Mouse (Mus musculus): ENCODE results near the gene Utp11.
A peak's percentile ranks its signal among the peaks of the same experiment; 100 is the strongest.

Utp11 gene

GRCm38 (mm10) chr4:124670232-124670631 is 23.2 kb downstream of the Utp11 start:
- DNase-seq = peak; percentile 50

DNA sequence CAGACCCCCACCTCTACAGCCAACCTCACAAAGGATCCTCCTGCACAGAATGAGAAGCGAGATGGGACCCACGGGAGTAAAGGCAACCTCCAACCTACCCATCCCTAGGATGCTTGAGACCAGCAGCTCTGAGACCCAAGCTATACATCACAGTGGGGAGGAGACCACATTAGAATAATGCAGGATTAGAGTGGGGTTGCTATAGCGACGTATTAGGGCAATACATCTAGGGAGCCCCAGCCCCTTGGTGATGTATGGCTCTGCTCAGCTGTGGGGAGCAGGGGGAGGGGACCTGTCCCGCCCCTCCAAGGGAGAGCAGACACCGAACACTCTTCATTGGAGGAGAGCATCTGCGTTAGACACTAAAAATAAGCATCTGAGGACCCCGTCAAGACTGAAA is 25.3 kb downstream of the Utp11 start:
- DNase-seq = peak; percentile 75

DNA sequence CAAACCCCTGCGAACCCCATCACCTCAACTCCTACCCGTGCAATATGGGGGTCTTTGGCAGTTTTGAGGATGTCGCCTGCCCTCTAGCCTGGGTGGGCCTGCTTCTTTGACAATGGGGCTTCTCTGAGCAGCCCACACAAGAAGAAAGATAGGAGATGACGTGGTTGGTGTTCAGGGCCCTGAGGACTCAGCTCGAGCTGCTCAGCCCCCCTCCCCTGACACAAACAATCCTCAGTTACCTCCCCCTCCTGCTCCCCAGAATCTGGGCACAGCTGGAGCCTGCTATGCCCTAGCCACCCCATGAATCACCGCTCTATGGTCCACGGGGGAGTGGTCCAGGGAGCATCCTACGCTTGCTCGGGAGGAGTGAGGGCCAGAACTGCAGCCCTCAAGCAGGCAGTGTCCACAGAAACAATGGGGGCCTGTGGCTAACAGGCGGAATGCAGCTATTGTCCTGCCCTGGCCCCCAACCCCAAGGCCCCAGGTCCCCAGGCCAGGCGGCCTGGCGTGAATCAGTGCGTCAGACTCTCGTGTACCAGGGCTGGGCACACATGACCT is 25.8 kb downstream of the Utp11 start:
- peak; percentile 60 for DNase-seq

DNA sequence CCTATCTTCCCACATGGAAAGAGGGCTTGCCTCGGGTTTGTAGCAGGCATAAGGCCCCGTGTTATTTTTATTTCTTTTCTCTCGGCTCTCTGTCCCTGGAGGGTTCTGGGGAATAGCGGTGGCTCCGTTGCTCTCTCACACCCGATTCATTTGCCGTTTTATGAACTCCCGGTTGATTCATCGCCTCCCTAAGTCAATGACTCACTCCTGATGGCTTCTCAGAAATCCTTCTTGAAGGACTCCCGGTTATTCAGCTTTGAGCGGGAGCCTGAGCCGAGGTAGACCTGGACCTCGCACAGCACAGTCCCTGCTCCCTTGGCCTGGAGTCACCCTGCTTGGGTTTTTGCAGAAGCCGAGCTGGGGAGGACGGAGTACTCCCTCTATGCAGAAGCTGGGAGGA is 28.8 kb downstream of the Utp11 start:
- DNase-seq = no peak

GRCm38 (mm10) chr4:124664185-124664584 is 29.2 kb downstream of the Utp11 start:
- DNase-seq = peak; percentile 2

GRCm38 (mm10) chr4:124663034-124663433 is 30.4 kb downstream of the Utp11 start:
- DNase-seq = peak; percentile 55

DNA sequence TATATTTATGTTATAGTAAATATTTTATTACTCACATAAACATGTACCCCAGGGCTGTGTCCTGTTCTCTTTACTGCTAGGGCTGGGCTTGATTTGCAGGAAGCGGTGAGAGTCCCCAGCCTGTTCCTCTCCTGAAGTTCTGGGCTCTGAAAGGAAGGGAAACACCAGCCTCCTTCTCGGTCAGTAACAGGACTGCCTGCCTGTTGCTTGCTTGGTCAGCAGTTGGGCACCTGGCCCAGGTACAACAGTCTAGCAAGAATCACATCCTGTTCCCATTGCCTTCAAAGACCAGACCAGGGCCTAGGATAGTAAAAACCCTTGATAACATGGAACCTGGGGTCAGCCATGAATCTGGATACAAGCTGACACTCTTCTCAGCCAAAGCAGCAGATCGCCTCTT is 32.8 kb downstream of the Utp11 start:
- peak; percentile 2 for DNase-seq

GRCm38 (mm10) chr4:124659251-124660217 is 33.9 kb downstream of the Utp11 start:
- peak; percentile 39 for DNase-seq

GRCm38 (mm10) chr4:124658412-124658851 is 35.0 kb downstream of the Utp11 start:
- DNase-seq = peak; percentile 74

- DNase-seq = no peak
These were observed 35.6 kb downstream of the Utp11 start for GRCm38 (mm10) chr4:124657781-124658180.

- DNase-seq = peak; percentile 94
These were observed 36.3 kb downstream of the Utp11 start for GRCm38 (mm10) chr4:124656854-124657650.

DNA sequence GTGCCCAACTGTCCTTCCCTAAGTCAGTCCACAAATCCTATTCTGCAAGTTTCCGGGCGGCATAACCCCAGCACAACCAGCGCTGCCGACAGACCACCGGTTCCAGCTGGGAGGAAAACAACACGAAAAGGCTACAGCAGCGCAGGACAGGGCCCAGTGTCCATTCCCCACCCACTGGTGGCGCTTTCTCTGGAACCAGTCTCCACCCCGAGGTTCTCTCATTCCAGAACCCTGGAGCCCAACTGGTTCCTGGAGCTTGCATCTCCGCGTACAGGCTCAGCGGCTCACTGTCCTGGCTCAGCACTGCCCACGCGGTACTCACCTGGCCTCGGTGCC is 36.9 kb downstream of the Utp11 start, which contains the start of gene Pou3f1:
TSS of gene Pou3f1 (plus strand) at position 290 of the 336 bp plus-strand sequence.
- DNase-seq = peak; percentile 63

DNA sequence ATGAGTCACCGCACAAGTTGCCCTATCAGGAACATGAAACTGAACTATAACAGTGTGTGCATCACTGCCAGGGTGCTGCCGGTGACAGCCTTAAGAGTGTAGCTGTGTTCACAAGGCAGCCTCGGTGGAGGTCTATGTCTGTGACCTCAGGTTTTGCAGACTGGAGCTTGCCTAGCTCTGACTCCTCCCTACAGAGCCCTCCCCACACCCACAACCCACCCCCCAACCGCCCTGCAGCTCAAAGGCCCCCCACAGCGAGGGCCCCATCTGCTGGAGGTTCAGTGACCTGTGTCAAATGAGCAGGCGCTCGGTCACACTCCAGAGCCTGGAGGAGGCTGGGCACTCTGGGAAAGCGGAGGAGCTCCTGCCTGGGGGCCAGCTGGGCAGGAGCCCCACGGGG is 40.5 kb downstream of the Utp11 start:
- DNase-seq = peak; percentile 93

DNA sequence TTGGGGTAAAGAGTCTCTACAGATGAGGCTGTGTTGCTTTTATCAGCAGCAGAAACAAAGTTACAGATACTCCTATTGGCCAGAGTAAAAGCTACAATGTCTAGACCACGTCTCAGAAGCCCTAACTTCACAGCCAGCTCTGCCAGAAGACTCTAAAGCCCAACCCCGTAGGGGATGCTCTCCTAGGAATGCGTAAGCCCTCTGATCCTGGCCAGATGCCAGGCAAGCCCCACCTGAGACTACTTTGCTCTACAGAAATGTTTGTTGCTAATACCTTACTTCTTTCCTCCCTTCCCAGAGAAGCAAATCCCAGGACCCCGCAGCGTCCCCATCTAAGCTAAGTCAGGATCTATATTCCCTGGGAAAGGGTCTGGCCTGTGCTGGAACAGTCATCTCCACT is 45.5 kb downstream of the Utp11 start:
- no peak for DNase-seq

GRCm38 (mm10) chr4:124646591-124646990 is 46.8 kb downstream of the Utp11 start:
- DNase-seq = no peak

DNA sequence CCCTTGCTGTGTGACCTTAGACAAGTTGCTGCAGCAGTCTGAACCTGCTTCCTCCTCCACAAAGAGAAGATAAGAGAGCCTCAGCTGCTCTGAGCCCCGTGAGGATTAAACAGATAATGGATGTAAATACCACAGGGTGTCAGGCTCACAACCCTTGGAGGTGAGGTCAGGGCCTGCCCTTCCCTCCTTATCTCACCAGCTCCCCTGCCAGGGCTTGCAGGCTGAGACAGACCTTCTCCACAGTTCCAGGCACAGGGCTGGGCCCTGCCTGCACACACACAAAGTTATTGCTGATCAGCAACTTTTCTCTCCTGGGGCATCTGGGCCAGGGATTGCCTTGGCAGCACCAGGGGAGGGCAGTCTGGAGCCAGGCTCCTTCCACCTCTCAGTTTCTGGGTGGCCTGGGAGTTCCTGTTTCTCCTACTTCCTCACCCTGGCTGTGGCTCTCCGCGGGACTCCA is 48.4 kb downstream of the Utp11 start:
- DNase-seq = no peak

DNA sequence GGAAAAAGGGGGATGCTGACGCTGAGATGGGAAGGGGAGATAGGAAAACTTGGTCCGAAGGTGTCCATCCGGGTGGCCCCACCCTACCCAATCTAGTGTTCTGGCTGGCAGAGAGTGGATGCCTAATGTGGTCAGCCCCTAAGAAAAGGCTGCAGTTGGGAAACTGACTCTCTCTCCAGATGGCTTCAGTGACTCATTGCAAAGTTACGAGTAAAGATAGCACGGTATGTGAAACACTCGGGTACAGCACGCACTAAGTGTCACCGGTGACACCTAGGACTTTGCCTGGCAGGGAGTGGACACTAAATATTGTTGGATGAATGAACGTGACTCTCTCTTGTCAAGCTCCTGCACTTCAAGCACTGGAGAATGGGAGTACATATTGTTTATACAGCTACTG is 49.5 kb downstream of the Utp11 start:
- DNase-seq = no peak

DNA sequence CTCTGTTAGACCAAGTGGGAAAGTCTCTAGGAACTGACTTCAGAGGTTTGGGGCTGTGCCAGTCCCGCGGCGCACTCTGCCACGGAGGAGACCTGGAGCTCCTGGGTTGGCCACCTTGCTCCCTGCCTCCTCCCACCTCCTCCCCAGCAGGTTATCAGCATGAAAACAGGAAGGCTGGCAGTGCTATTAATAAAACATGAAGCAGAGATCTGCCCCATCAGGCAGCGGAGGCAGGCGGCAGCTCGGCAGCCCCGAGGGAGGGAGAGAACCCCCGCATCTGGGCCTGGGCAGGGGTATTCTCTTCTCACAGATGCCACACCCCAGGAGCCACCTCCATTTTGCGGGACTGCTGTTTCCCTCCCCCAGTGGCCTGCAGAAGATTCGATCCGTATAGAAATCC is 53.7 kb downstream of the Utp11 start:
- DNase-seq = no peak

DNA sequence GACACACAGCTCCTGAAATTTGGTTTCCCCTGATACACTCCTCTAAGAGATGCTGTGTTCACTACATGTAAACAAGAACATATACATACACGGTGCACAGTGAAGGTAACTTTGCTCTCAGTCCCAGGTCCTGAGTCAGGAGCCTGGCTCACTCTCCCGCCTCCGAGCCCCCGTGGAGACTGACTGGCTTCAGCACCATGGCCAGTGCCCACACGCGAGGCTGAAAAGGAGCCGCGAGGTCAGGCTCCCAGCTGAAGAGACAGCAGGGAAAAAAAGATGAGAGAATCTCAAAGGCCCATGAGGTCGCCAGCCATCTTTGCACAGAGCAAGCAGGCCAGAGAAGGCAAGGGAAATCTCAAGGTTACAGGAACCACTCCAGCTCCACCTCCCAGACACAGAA is 60.1 kb downstream of the Utp11 start:
- DNase-seq = peak; percentile 61

- DNase-seq = peak; percentile 45
These were observed 60.5 kb downstream of the Utp11 start for GRCm38 (mm10) chr4:124632856-124633255.

GRCm38 (mm10) chr4:124631456-124631855 is 61.9 kb downstream of the Utp11 start:
- DNase-seq = no peak
